Mouse (Mus musculus) cerebellum, adult 2 months (tissue): ENCODE measurements around the gene Ldb2.

Experiments
- CTCF ChIP-seq: fragments of 200-500 bp; IDR thresholded peaks from 2 replicates; pipeline ENCODE4 v1.5.1; 2011; ENCODE audit warnings: low read depth, mild to moderate bottlenecking, control low read depth, low read length, moderate library complexity, borderline replicate concordance; ENCODE audit not compliant: insufficient read depth
- POLR2A ChIP-seq: fragments of 200-500 bp; IDR thresholded peaks from 2 replicates; pipeline ENCODE4 v1.6.1; 2011; ENCODE audit warnings: low read length, control low read depth, borderline replicate concordance; ENCODE audit not compliant: insufficient read depth

DNA sequence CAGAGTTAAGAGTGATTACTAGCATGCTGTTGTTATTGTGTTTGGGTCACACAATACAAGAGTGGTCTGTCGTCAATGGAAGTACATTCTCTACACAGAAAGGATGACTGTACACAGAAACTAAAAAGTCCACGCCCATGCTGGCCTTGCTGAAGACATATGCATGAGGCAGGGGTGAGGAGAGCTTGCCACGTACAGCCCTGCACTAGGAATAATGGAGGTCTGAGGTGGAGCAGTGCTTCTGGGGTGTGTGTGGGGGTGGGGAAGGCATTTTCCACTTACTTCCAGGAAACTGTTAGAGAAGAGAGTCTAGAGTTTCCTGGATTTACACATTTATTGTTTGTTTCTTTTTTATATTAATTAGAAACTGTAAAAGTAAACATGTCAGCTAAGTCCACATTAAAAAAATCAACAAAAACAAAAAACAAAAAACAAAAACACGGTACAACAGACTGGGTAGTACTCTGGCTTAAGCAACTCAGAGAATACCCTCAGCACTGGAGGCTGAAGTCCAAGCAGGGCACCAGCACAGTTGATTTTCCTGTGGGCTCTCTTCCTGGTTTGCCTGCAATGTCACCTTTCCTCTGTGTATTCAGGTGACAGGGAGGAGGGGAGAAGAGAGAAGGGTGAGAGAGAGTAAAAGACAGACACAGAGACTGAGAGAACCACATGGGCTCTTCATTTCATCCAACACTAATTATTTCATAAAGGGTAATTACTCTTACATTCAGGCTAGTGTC, 89.2 kb downstream of the Ldb2 start:
- TF ChIP-seq POLR2A (no peak), CTCF (no peak)
